Mouse (Mus musculus) limb, embryonic 10.5 days (tissue): ENCODE measurements at regions not wholly inside any gene's neighbourhood (a gene's known extent, or its start where the extent isn't known, plus 50 kb on each side); places are given as distances from the start of the nearest gene placed in this dataset.

Experiments used
- DNase-seq: peaks from one replicate; pipeline ENCODE4 v3.0.0-alpha.2; 2017; ENCODE audit warnings: low spot score
- H3K27ac ChIP-seq: fragments of 300-500 bp; sonication (generic); 2 replicates; pipeline ENCODE4 v1.5.1; 2016; ENCODE audit warnings: mild to moderate bottlenecking
- H3K27me3 ChIP-seq: fragments of 300-500 bp; sonication (generic); 2 replicates; pipeline ENCODE4 v1.6.1; 2016; ENCODE audit warnings: low read depth, mild to moderate bottlenecking; ENCODE audit not compliant: poor library complexity, severe bottlenecking
- H3K36me3 ChIP-seq: fragments of 300-500 bp; sonication (generic); 2 replicates; pipeline ENCODE4 v1.6.1; 2016; ENCODE audit warnings: mild to moderate bottlenecking, moderate library complexity
- H3K4me1 ChIP-seq: fragments of 300-500 bp; sonication (generic); 2 replicates; pipeline ENCODE4 v1.6.1; 2016
- H3K4me3 ChIP-seq: fragments of 300-500 bp; sonication (generic); 2 replicates; pipeline ENCODE4 v1.5.1; 2016; ENCODE audit warnings: mild to moderate bottlenecking, moderate library complexity
- H3K9me3 ChIP-seq: fragments of 300-500 bp; sonication (generic); replicated peaks from 2 replicates; pipeline ENCODE4 v1.6.1; 2016; ENCODE audit warnings: mild to moderate bottlenecking
- WGBS: fragments of 180-500 bp; shearing (Covaris S2); methylation state at CpG from one replicate; pipeline ENCODE4 v1.1.7; 2016; 5-methylcytosine and 5-hydroxymethylcytosine counted together

DNA sequence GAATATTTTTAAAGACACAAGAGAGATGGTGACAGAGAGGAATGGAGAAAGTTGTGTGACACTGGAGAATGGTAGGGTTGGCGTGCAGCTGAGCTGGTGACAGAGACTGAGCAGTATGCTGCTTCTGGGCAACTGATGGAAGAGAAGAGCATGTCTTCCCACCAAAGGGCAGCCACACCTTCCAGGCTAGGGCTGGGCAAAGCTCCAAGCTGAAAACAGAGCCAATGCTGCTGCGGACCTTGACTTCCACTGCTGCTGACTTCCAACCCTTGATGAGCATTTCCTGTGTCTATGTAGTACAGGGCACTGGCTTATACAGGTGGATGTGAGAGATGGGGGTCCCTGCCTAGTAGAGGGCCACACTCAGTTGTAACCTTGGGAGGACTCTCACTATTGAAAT lies 418.7 kb downstream of the Pik3r1 start:
- WGBS: 76% methylated on average over 2 of the region's 2 CpGs
- no peaks in the 10 kb centered on the region for H3K4me1 ChIP-seq

DNA sequence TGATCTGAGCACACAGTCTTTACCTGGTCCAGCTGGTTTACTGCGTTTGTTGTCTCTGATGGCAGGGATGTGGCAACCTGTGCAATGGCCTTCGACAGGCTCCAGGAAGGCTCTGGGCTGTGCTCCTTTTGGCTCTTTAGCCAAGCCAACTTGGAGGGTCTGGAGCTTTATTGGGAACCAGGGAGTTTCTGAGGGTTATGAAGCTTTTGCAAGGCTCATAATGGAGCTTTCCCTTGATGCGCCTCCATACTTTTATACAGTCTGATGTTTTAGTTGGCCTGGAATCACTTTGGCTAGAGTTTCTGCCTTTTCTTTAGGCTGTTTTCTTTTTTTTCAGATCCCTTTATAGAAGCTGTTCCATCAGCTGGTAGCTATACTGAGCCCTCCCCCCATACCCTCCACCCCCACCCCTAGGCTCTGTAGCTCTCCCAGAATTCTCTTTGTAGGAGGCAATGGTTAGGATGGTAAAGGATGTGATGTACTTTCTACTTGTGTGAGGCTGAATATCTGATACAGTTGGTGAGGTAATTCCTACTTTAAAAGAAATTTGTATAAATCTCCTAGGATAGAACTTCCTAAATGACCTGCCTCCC lies 429.6 kb downstream of the Pik3r1 start:
- no peaks in the 10 kb centered on the region for H3K9me3 ChIP-seq
- no peaks in the 10 kb centered on the region for H3K36me3 ChIP-seq
- DNase-seq: no peak
- 92% methylated on average over 3 of the region's 3 CpGs for WGBS
- no peaks in the 10 kb centered on the region for H3K27me3 ChIP-seq
- no peaks in the 10 kb centered on the region for H3K4me1 ChIP-seq
- H3K27ac ChIP-seq: no peak overlapping the region
- H3K4me3 ChIP-seq: no peak overlapping the region

More for the DNA sequence above, 418.7 kb downstream of the Pik3r1 start:
- Histone ChIP-seq H3K27ac (no peak overlapping the region), H3K4me3 (no peak overlapping the region), H3K27me3 (no peaks in the 10 kb centered on the region), H3K9me3 (no peaks in the 10 kb centered on the region), H3K36me3 (no peaks in the 10 kb centered on the region)
- DNase-seq: no peak

DNA sequence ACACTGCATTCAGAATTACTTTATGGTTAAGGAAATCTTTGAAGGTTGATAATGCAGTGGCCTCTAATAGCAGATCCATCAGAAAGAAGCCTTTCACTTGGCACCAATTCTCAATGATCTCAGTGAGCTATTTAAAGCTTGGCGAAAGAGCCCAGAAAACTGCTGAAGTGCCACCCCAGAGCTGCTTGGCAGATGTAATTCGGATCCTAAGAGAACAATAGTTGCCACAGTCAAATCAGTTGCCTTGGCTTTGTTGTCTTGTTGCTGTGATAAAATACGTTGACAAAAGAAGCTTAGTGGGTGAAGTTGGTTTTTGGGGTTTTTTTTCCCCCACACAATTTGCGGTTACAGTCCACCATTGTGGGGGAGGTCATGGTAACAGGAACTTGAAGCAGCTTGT lies 449.4 kb downstream of the Pik3r1 start:
- peaks cover 9% of the 10 kb centered on the region; the same call in 1 of the 2 replicates for H3K4me1 ChIP-seq
- no peak overlapping the region for H3K27ac ChIP-seq
- H3K4me3 ChIP-seq: no peak overlapping the region
- no peaks in the 10 kb centered on the region for H3K9me3 ChIP-seq
- no peak for DNase-seq
- H3K27me3 ChIP-seq: no peaks in the 10 kb centered on the region
- 75% methylated on average over 4 of the region's 4 CpGs for WGBS
- no peaks in the 10 kb centered on the region for H3K36me3 ChIP-seq

DNA sequence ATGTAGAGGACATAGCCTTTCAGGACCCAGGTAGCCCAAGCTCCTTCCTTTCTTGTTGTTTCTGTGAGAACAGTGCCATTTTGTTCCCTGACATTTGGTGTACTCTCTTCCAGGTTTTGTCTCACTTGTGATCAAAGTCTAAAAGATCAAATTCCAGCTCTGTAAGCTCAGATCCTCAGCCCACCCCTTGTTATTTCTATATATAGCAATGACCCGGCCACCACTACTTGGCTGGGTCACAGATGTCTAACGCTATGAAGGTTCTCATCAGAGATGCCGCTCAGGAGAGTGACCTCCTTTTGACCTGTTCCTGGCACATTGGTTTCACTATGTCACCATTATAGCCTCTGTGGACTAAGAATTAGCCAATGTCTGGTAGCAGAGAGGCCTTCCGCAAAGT lies 451.7 kb downstream of the Pik3r1 start:
- H3K27ac ChIP-seq: no peak overlapping the region
- WGBS: 70% methylated on average over 4 of the region's 4 CpGs
- H3K36me3 ChIP-seq: no peaks in the 10 kb centered on the region

DNA sequence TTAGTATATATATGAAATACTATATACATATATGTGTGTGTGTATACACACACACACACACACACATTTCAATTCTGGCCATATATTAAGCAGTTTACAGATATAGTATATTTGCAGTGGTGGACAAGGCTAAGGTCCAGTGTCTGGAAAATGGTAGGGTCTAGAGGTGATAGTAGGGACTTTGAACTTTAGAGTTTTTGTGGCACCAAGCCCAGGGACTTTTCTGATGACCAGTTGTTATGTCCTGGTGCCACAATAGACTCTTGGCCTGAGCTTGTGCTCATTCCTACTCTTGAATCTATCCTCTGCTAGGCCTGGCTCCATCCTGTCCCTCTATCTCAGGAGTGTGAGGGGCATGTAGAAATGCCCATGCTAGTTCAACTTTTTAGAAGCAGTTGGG lies 454.0 kb downstream of the Pik3r1 start:
- no peak overlapping the region for H3K27ac ChIP-seq
- H3K36me3 ChIP-seq: no peaks in the 10 kb centered on the region
- H3K4me1 ChIP-seq: peaks cover 9% of the 10 kb centered on the region; the same call in 1 of the 2 replicates
- no peak for DNase-seq
- H3K9me3 ChIP-seq: no peaks in the 10 kb centered on the region
- H3K4me3 ChIP-seq: no peak overlapping the region
- no peaks in the 10 kb centered on the region for H3K27me3 ChIP-seq

More for the DNA sequence above, 451.7 kb downstream of the Pik3r1 start:
- no peaks in the 10 kb centered on the region for H3K9me3 ChIP-seq
- H3K4me1 ChIP-seq: peaks cover 9% of the 10 kb centered on the region; the same call in 1 of the 2 replicates
- H3K4me3 ChIP-seq: no peak overlapping the region
- H3K27me3 ChIP-seq: no peaks in the 10 kb centered on the region
- no peak for DNase-seq

DNA sequence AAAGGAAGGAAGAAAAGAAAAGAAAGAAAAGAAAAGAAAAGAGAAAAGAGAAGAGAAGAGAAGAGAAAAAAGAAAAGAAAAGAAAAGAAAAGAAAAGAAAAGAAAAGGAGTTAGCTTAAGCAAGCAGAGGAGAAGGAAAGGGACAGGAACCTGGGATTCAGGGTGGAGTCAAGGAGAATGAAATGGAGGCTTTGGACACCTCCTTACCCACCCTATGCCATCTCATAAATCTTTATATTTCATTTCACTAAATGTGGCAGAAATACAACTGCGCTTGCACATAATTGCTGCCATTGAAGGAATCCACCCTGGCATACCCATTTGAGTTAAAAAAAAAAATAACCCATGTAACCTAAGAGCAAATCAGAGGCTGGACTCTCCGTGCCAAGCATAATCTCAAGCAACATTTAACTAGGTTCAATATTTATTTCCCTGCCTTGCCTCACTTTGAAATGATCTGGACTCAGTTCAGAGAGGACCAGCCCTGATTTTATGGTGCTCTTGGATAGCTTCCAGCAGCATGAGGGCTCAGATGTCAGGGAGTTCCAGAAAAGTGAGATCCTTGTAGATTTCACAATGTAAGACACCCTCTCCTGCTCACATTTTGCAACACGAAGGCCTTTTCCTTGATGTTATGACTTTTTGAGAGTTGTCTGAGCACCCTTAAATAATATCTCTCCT lies 456.2 kb downstream of the Pik3r1 start:
- no peak for DNase-seq

DNA sequence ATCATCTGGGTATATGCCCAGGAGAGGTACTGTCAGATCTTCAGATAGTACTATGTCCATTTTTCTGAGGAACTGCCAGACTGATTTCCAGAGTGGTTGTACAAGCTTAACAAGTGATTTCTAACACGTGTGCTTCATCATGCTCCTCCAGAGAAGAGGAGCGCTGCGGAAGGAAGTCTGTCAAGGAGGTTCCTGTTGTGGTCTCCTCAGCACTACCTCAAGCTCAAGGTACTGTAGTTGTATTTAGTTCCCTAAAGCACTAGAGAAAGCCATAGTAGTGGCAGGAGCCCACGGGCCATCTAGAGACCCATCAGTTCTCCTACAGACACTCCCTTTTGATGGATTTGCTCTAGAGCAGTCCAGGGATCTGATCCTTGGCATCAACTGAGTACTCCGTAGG lies 459.3 kb downstream of the Pik3r1 start:
- H3K27me3 ChIP-seq: no peaks in the 10 kb centered on the region
- H3K27ac ChIP-seq: no peak overlapping the region
- DNase-seq: no peak
- H3K4me1 ChIP-seq: no peaks in the 10 kb centered on the region
- 95% methylated on average over 5 of the region's 5 CpGs for WGBS
- H3K36me3 ChIP-seq: no peaks in the 10 kb centered on the region
- no peak overlapping the region for H3K4me3 ChIP-seq
- H3K9me3 ChIP-seq: no peaks in the 10 kb centered on the region

More for the DNA sequence above, 456.2 kb downstream of the Pik3r1 start:
- Histone ChIP-seq H3K4me1 (peaks cover 9% of the 10 kb centered on the region; the same call in 1 of the 2 replicates), H3K27ac (no peak overlapping the region), H3K9me3 (no peaks in the 10 kb centered on the region), H3K27me3 (no peaks in the 10 kb centered on the region), H3K36me3 (no peaks in the 10 kb centered on the region), H3K4me3 (no peak overlapping the region)
- WGBS: 85% methylated on average over 3 of the region's 3 CpGs

DNA sequence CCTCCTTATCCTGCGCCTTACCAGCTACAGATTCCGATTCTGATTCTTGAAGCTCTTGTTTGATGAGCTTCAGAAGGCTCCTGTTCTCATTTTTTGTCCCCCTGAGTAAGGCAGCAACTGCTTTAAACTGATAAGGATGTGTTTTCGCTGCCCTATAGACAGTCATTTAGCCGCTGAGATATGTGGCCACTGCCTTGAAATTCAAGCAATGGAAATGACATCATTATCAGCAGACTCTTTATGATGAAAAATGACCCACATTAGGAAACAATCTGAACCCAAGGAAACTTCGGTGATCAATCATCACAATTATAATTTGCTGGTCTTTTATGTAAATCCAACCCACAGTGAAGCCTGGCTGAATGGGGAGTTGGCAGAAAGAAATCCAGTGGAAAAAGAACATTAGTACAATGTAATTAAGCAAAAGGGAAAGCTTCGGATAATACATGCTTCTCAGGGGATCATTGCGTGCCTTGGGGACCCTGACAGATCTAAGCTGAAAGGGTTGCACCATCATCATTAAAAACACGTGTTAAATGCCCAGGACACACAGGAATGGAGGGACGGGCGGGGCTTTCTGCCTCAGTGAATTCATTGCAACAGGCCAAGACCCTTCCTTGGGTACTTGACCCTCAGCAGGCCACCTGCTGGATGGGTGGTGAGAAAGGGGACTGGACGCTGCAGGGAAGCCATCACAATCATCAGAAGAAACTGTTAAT lies 462.2 kb downstream of the Pik3r1 start:
- Histone ChIP-seq H3K4me3 (no peak overlapping the region), H3K27me3 (no peaks in the 10 kb centered on the region), H3K9me3 (no peaks in the 10 kb centered on the region), H3K27ac (no peak overlapping the region), H3K36me3 (no peaks in the 10 kb centered on the region), H3K4me1 (no peaks in the 10 kb centered on the region)
- WGBS: 79% methylated on average over 11 of the region's 11 CpGs
- DNase-seq: no peak

DNA sequence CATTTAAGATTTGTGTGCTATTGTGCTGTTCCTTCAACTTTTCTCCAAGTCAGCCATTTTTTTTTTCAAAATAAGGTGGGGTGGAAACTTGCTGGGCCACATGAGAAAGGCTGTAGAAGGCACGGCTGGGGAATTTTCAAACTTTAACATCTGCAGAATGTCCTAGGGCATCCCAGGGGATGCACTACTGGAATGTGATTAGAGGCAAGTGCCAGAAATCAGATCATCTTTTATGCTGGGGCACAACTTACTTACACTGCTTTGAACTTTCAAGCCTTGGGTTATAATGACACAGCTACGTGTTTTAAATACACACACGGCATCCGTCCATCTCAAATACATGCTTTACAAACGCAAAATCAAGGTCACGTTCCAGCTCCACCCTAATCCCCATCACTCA lies 463.0 kb downstream of the Pik3r1 start:
- DNase-seq: no peak
- Histone ChIP-seq H3K27me3 (no peaks in the 10 kb centered on the region), H3K36me3 (no peaks in the 10 kb centered on the region), H3K9me3 (no peaks in the 10 kb centered on the region), H3K4me3 (no peak overlapping the region), H3K4me1 (no peaks in the 10 kb centered on the region), H3K27ac (no peak overlapping the region)
- WGBS: 81% methylated on average over 6 of the region's 6 CpGs

DNA sequence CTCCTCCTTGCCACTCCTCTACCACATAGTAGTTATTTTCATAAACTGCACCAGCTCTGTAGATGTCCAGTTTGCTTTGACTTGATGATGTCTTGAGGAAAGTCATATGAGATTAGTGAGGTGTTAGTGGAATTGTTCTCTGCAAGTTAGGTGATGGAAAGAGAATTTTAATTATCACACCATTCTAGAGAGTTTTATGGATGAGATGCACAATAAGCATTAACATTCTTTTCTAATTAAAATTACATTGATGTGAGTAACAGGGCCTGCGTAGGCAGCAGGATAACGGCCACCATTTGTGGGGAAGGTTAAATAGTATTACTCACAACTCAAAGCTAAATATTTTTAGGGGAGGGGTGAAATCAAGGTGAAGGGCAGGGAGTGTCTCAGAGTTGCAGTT lies 466.7 kb downstream of the Pik3r1 start:
- 70% methylated on average over 2 of the region's 2 CpGs for WGBS
- H3K4me3 ChIP-seq: no peak overlapping the region

DNA sequence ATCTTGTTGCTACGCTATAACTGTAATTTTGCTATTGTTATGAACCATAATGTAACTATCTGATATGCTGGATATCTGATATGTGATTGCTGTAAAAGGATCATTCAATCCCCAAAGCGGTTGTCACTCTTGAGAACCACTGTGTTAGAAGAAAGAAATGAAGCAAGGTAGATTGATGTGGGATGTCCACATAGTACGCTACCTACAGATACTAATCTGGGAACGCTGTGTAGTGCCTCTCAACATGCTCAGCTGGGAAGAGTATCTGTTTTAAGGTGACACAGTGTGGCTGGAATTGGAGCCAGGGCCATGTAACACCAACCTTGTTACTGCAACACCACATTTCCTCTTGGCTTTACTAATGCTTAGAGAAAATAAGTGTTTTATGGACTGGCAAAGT lies 456.2 kb upstream of the Slc30a5 start:
- no peaks in the 10 kb centered on the region for H3K36me3 ChIP-seq
- 90% methylated on average over 4 of the region's 4 CpGs for WGBS
- H3K27ac ChIP-seq: no peak overlapping the region
- H3K9me3 ChIP-seq: no peaks in the 10 kb centered on the region
- H3K27me3 ChIP-seq: no peaks in the 10 kb centered on the region
- H3K4me1 ChIP-seq: no peaks in the 10 kb centered on the region
- DNase-seq: no peak
- H3K4me3 ChIP-seq: no peak overlapping the region

More for the DNA sequence above, 466.7 kb downstream of the Pik3r1 start:
- H3K36me3 ChIP-seq: no peaks in the 10 kb centered on the region
- H3K4me1 ChIP-seq: no peaks in the 10 kb centered on the region
- H3K27ac ChIP-seq: no peak overlapping the region
- H3K27me3 ChIP-seq: no peaks in the 10 kb centered on the region
- H3K9me3 ChIP-seq: no peaks in the 10 kb centered on the region
- DNase-seq: no peak

DNA sequence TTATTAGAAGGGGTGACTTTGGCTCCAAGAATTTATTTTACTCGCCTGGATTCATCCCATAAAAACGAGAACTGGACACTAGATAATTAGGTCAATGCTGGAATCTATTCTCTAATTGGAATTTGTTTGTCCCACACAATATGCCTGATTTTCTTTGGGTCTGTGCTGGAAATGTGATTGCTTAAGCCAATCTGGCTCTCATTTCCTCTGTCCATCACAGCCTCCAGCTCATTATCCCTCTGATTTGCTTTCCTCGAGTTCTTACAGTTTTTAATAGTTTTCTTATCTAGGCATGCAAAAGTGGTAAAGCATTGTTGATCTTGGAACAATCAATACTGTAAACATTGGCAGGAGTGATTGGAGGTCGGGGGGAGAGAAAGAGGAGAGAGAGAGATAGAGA lies 453.9 kb upstream of the Slc30a5 start:
- no peak for DNase-seq
- no peaks in the 10 kb centered on the region for H3K4me1 ChIP-seq
- no peaks in the 10 kb centered on the region for H3K9me3 ChIP-seq
- H3K27ac ChIP-seq: no peak overlapping the region
- no peaks in the 10 kb centered on the region for H3K27me3 ChIP-seq
- H3K4me3 ChIP-seq: no peak overlapping the region
- no peaks in the 10 kb centered on the region for H3K36me3 ChIP-seq
- WGBS: 53% methylated on average over 4 of the region's 4 CpGs
